Mouse (Mus musculus) embryonic facial prominence, embryonic 14.5 days (tissue): ENCODE measurements around the gene Ppan. TPM values are rescaled to one million over a fixed set of nuclear protein-coding genes. Genes with fewer than 3 reads are reported as not detected.
A peak's percentile ranks its signal among the peaks of the same experiment; 100 is the strongest.

Experiments
- ATAC-seq: fragments of 200-750 bp; cut with Nextera tagmentation; 2 replicates; pipeline ENCODE4 v1.8.0; 2017; ENCODE audit warnings: low read depth, moderate number of reproducible peaks, moderate TSS enrichment
- DNase-seq: peaks from one replicate; pipeline ENCODE4 v3.0.0-alpha.2; 2015; ENCODE audit warnings: low spot score
- H3K27ac ChIP-seq: fragments of 300-500 bp; sonication (generic); replicated peaks from 2 replicates; pipeline ENCODE4 v1.5.1; 2014; ENCODE audit warnings: low read depth, mild to moderate bottlenecking, low read length, moderate library complexity
- H3K27me3 ChIP-seq: fragments of 300-500 bp; sonication (generic); replicated peaks from 2 replicates; pipeline ENCODE4 v1.6.1; 2014; ENCODE audit warnings: low read length; ENCODE audit not compliant: control insufficient read depth, insufficient read depth
- H3K36me3 ChIP-seq: fragments of 300-500 bp; sonication (generic); 2 replicates; pipeline ENCODE4 v1.6.1; 2014; ENCODE audit warnings: low read length, mixed read lengths; ENCODE audit not compliant: control insufficient read depth, insufficient read depth
- H3K4me1 ChIP-seq: fragments of 300-500 bp; sonication (generic); 2 replicates; pipeline ENCODE4 v1.6.1; 2014; ENCODE audit warnings: antibody characterized with exemption, low read length; ENCODE audit not compliant: control insufficient read depth, insufficient read depth
- H3K4me2 ChIP-seq: fragments of 300-500 bp; sonication (generic); 2 replicates; pipeline ENCODE4 v1.6.1; 2014; ENCODE audit warnings: low read depth, mild to moderate bottlenecking, low read length, moderate library complexity, mixed read lengths
- H3K4me3 ChIP-seq: fragments of 300-500 bp; sonication (generic); 2 replicates; pipeline ENCODE4 v1.5.1; 2014; ENCODE audit warnings: low read depth, mild to moderate bottlenecking, low read length
- H3K9ac ChIP-seq: fragments of 300-500 bp; sonication (generic); 2 replicates; pipeline ENCODE4 v1.6.1; 2014; ENCODE audit warnings: low read depth, mild to moderate bottlenecking, low read length, moderate library complexity, mixed read lengths
- H3K9me3 ChIP-seq: fragments of 300-500 bp; sonication (generic); 2 replicates; pipeline ENCODE4 v1.6.1; 2016; ENCODE audit warnings: low read length; ENCODE audit not compliant: control insufficient read depth
- WGBS: fragments of 180-500 bp; shearing (Covaris S2); extraction: QIAGEN DNeasy Blood & Tissue Kit; methylation state at CpG from one replicate; pipeline ENCODE4 v1.1.7; 2014; 5-methylcytosine and 5-hydroxymethylcytosine counted together
- polyA plus RNA-seq: library from polyadenylated mRNA; unstranded; fragments of >200 nt; fragmentation: Nextera tagmentation; extraction: Ambion mirVana; gene quantifications from 2 replicates; pipeline ENCODE4 v1.2.1, GENCODE M21; 2014

The Ppan gene
- polyA plus RNA-seq, 1 experiment from 2014 or later = 65.7 TPM

DNA sequence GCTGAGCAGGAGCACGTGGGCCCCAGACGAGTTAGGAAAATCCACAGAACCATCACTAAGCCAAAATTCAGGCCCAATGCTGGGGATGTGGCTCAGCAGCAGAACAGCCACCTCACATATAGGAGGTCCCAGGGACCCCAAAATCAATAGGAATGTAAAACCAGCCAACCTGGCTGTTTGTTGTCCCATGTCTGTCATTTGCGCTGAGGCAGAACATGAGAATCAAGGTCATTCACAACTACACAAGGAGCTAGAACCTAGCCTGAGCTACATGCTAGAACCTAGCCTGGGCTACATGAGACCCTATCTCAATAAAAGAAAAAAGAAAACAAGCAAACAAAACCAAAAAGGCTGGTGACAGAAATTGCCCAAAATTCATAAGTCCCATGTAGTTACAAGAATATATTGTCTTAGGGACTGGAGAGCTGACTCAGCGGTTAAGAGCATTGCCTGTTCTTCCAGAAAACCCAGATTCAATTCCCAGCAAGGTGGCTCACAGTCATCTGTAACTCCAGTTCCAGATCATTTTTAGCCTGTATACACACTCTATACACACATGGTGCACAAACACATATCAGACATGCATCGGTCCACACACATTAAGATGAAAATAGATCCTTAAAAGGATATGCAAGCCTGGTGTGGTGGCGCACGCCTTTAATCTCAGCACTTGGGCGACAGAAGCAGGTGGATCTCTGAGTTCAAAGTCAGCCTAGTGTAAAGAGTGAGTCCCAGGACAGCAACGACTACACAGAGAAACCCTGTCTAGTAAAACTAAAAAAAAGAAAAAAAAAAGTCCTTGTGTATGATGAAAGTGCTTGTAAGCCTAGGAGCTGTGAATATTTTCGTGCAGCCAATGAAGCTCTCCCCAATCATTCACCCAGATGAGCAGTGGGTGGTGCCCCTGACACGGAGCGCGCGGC lies 10.6 kb upstream of the Ppan start:
- 35% methylated on average over 14 of the region's 14 CpGs for WGBS
- DNase-seq (no peak), ATAC-seq (no peak)
- no peaks in the 10 kb centered on the region for H3K36me3 ChIP-seq
- peak overlapping the region; percentile 49 for H3K4me3 ChIP-seq
- H3K9ac ChIP-seq = peak overlapping the region; percentile 41; the same call in 1 of the 2 replicates
- H3K27ac ChIP-seq = no peak overlapping the region; the same call in 1 of the 2 replicates
- no peaks in the 10 kb centered on the region for H3K9me3 ChIP-seq
- peak overlapping the region; percentile 85 for H3K4me2 ChIP-seq
- H3K27me3 ChIP-seq = no peaks in the 10 kb centered on the region
- H3K4me1 ChIP-seq = no peaks in the 10 kb centered on the region

- peak; percentile 99 for DNase-seq
- Histone ChIP-seq H3K9ac (peak overlapping the region; percentile 76), H3K4me1 (no peaks in the 10 kb centered on the region), H3K27me3 (no peaks in the 10 kb centered on the region), H3K36me3 (no peaks in the 10 kb centered on the region), H3K4me2 (peak overlapping the region; percentile 85), H3K9me3 (no peaks in the 10 kb centered on the region), H3K27ac (peak overlapping the region; percentile 94), H3K4me3 (peak overlapping the region; percentile 49)
- ATAC-seq = peak; percentile 97
- WGBS = under 1% methylated on average over 32 of the region's 69 CpGs
Observed at GRCm38 (mm10) chr9:20878041-20878709, 9.8 kb upstream of the Ppan start.

- no peak for ATAC-seq
- Histone ChIP-seq H3K27ac (peak overlapping the region; percentile 94), H3K4me3 (peak overlapping the region; percentile 49), H3K9ac (peak overlapping the region; percentile 76), H3K27me3 (no peaks in the 10 kb centered on the region), H3K9me3 (no peaks in the 10 kb centered on the region), H3K36me3 (no peaks in the 10 kb centered on the region), H3K4me1 (no peaks in the 10 kb centered on the region), H3K4me2 (peak overlapping the region; percentile 85)
- no peak for DNase-seq
- 22% methylated on average over 10 of the region's 10 CpGs for WGBS
Observed at GRCm38 (mm10) chr9:20878710-20879065, 9.3 kb upstream of the Ppan start.

DNA sequence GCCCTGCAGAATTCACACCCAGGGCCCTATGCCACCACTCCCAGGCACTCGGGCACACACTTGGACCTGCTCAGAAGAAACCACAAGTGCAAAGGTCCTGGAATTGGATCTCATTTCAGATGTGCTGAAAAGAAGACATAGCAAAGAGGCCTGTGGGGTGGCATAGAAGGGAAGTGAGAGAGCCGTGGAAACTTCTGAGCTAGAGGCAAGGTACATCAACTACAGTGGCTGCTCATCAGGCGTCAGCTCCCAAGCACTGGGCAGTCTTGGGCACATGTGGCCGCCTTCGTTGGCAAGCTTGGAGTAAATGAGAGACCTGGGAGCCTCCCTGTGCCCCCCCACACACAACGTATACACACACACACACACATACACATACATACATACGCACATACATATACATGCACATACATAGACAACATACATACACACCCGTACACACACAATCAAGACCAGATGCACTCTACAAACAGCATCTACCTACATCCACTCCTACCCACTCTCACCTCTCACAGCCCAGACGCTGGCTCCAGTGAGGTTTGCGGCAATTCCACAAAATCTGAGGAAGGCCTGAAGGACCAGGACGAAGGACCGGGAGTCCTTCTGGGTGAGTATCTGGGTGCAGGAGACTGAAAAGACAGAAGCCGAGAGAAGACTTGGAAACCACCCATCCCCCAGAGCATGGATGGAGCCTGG lies 8.7 kb upstream of the Ppan start, which contains the start of gene Angptl6:
Gene Angptl6, minus strand, starts transcription at position 631 of the 696 bp plus-strand sequence.
- Histone ChIP-seq H3K36me3 (no peaks in the 10 kb centered on the region), H3K27me3 (no peaks in the 10 kb centered on the region)

DNA sequence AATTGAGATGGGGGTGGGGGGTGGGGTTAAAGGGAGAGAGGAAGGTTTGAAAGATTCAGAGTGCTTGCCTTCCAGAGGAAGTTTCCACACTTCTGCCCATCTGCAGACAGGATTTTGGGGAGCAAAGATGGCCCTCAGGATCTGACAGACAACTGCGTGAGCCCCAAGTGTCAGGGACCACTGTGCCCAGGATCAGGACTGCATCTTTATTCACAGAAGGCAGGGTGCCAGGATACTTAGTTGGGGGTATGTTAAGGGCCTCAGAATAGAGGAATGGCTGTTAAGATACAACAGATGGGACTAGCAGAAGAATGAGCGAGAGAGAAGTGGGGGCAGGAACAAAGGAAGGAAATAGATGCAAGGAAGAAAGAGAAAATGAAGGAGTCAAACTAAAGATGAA lies 1.4 kb upstream of the Ppan start:
- Histone ChIP-seq H3K4me1 (no peaks in the 10 kb centered on the region), H3K36me3 (peaks cover 24% of the 10 kb centered on the region), H3K27ac (no peak overlapping the region), H3K9ac (no peak overlapping the region), H3K4me3 (no peak overlapping the region), H3K9me3 (peaks cover 4% of the 10 kb centered on the region; the same call in 1 of the 2 replicates), H3K27me3 (no peaks in the 10 kb centered on the region), H3K4me2 (no peak overlapping the region)
- no peak for ATAC-seq
- 96% methylated on average over 2 of the region's 2 CpGs for WGBS
- DNase-seq = no peak

More for the DNA sequence above, 8.7 kb upstream of the Ppan start, which contains the start of gene Angptl6:
- peak within 1 kb of the TSS; percentile 76 for H3K9ac ChIP-seq
- no peaks in the 10 kb centered on the region for H3K9me3 ChIP-seq
- H3K4me2 ChIP-seq = peak within 1 kb of the TSS; percentile 85
- H3K4me1 ChIP-seq = no peaks in the 10 kb centered on the region
- DNase-seq (no peak), ATAC-seq (no peak)
- H3K27ac ChIP-seq = peak within 1 kb of the TSS; percentile 94
- WGBS = 91% methylated on average over 12 of the region's 13 CpGs
- H3K4me3 ChIP-seq = peak within 1 kb of the TSS; percentile 49

DNA sequence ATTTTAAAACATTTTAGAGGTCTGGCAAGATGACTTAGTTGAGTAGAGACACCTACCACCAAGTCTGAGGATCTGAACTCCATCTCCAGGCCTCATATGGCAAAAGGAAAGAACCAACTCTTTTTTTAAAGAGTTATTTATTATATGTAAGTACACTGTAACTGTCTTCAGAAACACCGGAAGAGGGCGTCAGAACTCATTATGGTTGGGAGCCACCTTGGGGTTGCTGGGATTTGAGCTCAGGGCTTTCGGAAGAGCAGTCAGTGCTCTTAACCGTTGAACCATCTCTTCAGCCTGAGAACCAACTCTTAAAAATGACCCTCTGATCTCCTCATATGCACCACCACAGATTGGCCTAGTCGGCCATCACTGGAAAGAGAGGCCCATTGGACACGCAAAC lies 784 bp upstream of the Ppan start:
- no peak for ATAC-seq
- Histone ChIP-seq H3K4me2 (peak overlapping the region; percentile 84), H3K9me3 (peaks cover 4% of the 10 kb centered on the region; the same call in 1 of the 2 replicates), H3K4me1 (no peaks in the 10 kb centered on the region), H3K9ac (no peak overlapping the region), H3K27ac (peak overlapping the region; percentile 87; the same call in 1 of the 2 replicates), H3K4me3 (peak overlapping the region; percentile 82; the same call in 1 of the 2 replicates), H3K36me3 (peaks cover 31% of the 10 kb centered on the region), H3K27me3 (no peaks in the 10 kb centered on the region)
- 93% methylated on average over 6 of the region's 6 CpGs for WGBS
- DNase-seq = no peak

GRCm38 (mm10) chr9:20888386-20888765 lies 401 bp downstream of the Ppan start:
- peak overlapping the region; percentile 84 for H3K4me2 ChIP-seq
- peak overlapping the region; percentile 82 for H3K4me3 ChIP-seq
- DNase-seq (no peak), ATAC-seq (peak; percentile 23)
- WGBS = under 1% methylated on average over 17 of the region's 30 CpGs
- peaks cover 43% of the 10 kb centered on the region for H3K36me3 ChIP-seq
- no peaks in the 10 kb centered on the region for H3K27me3 ChIP-seq
- H3K9me3 ChIP-seq = peaks cover 4% of the 10 kb centered on the region; the same call in 1 of the 2 replicates
- H3K9ac ChIP-seq = peak overlapping the region; percentile 90
- H3K27ac ChIP-seq = peak overlapping the region; percentile 87
- no peaks in the 10 kb centered on the region for H3K4me1 ChIP-seq
